Mouse (Mus musculus) E14TG2a.4 (cell line): ENCODE results near the gene Atp2b4.

Experiments
- H3K27me3 ChIP-seq: 2 replicates; pipeline ENCODE4 v1.6.1; 2014; ENCODE audit warnings: low read length, control low read depth; ENCODE audit not compliant: insufficient read depth
- H3K36me3 ChIP-seq: 2 replicates; pipeline ENCODE4 v1.6.1; 2014; ENCODE audit warnings: low read length, control low read depth; ENCODE audit not compliant: insufficient read depth
- H3K4me1 ChIP-seq: replicated peaks from 2 replicates; pipeline ENCODE4 v1.6.1; 2014; ENCODE audit warnings: low read depth, low read length, control low read depth
- H3K4me3 ChIP-seq: replicated peaks from 2 replicates; pipeline ENCODE4 v1.5.1; 2014; ENCODE audit warnings: mild to moderate bottlenecking, low read length
- H3K9me3 ChIP-seq: 2 replicates; pipeline ENCODE4 v1.6.1; 2014; ENCODE audit warnings: low read length, control low read depth
- CTCF ChIP-seq: conservative IDR thresholded peaks from 2 replicates; pipeline ENCODE4 v1.5.1; 2014; ENCODE audit warnings: low read length
- NANOG ChIP-seq: IDR thresholded peaks from 2 replicates; pipeline ENCODE4 v1.6.1; 2014; ENCODE audit warnings: borderline replicate concordance, low read length, mixed read lengths
- POU5F1 ChIP-seq: IDR thresholded peaks from 2 replicates; pipeline ENCODE4 v1.6.1; 2014; ENCODE audit warnings: low read length, borderline replicate concordance

The Atp2b4 gene

GRCm38 (mm10) chr1:133771831-133772399, 28.9 kb downstream of the Atp2b4 start:
- no peak for TF ChIP-seq CTCF
- TF ChIP-seq NANOG, result no peak
- no peak for TF ChIP-seq POU5F1
- Histone ChIP-seq H3K4me3 (no peak overlapping the region), H3K9me3 (no peaks in the 10 kb centered on the region), H3K36me3 (no peaks in the 10 kb centered on the region), H3K27me3 (no peaks in the 10 kb centered on the region), H3K4me1 (peaks cover 21% of the 10 kb centered on the region)

- H3K4me1 ChIP-seq, result peaks cover 42% of the 10 kb centered on the region
- no peaks in the 10 kb centered on the region for H3K36me3 ChIP-seq
- no peak for TF ChIP-seq NANOG
- TF ChIP-seq CTCF, result no peak
- TF ChIP-seq POU5F1, result no peak
- H3K9me3 ChIP-seq, result no peaks in the 10 kb centered on the region
- H3K27me3 ChIP-seq, result 0 out of 2 replicates have a peak, but pooled peaks cover 3% of the 10 kb centered on the region
- H3K4me3 ChIP-seq, result no peak overlapping the region
These were observed 32.8 kb downstream of the Atp2b4 start for GRCm38 (mm10) chr1:133767994-133768393.

GRCm38 (mm10) chr1:133766901-133767529, 33.8 kb downstream of the Atp2b4 start:
- Histone ChIP-seq H3K4me1 (peaks cover 48% of the 10 kb centered on the region), H3K4me3 (no peak overlapping the region), H3K36me3 (no peaks in the 10 kb centered on the region), H3K9me3 (no peaks in the 10 kb centered on the region), H3K27me3 (0 out of 2 replicates have a peak, but pooled peaks cover 3% of the 10 kb centered on the region)
- TF ChIP-seq NANOG (no peak), CTCF (no peak), POU5F1 (no peak)

- H3K9me3 ChIP-seq, result no peaks in the 10 kb centered on the region
- no peak for TF ChIP-seq CTCF
- TF ChIP-seq NANOG, result no peak
- TF ChIP-seq POU5F1, result no peak
- no peak overlapping the region for H3K4me3 ChIP-seq
- H3K36me3 ChIP-seq, result no peaks in the 10 kb centered on the region
- H3K27me3 ChIP-seq, result 0 out of 2 replicates have a peak, but pooled peaks cover 6% of the 10 kb centered on the region
- peaks cover 41% of the 10 kb centered on the region for H3K4me1 ChIP-seq
These were observed 35.5 kb downstream of the Atp2b4 start for GRCm38 (mm10) chr1:133765376-133765775.

- TF ChIP-seq POU5F1 (no peak), CTCF (no peak), NANOG (no peak)
- H3K9me3 ChIP-seq, result no peaks in the 10 kb centered on the region
These were observed 37.9 kb downstream of the Atp2b4 start for GRCm38 (mm10) chr1:133762946-133763422.

GRCm38 (mm10) chr1:133761278-133761677, 39.6 kb downstream of the Atp2b4 start:
- TF ChIP-seq CTCF, result no peak
- TF ChIP-seq NANOG, result no peak
- TF ChIP-seq POU5F1, result no peak
- no peak overlapping the region for H3K4me3 ChIP-seq
- peaks cover 16% of the 10 kb centered on the region; the same call in 1 of the 2 replicates for H3K27me3 ChIP-seq
- no peaks in the 10 kb centered on the region for H3K36me3 ChIP-seq
- peaks cover 25% of the 10 kb centered on the region for H3K4me1 ChIP-seq
- no peaks in the 10 kb centered on the region for H3K9me3 ChIP-seq

More at GRCm38 (mm10) chr1:133762946-133763422, 37.9 kb downstream of the Atp2b4 start:
- H3K4me1 ChIP-seq, result peaks cover 41% of the 10 kb centered on the region
- H3K36me3 ChIP-seq, result no peaks in the 10 kb centered on the region
- H3K4me3 ChIP-seq, result no peak overlapping the region
- H3K27me3 ChIP-seq, result 0 out of 2 replicates have a peak, but pooled peaks cover 6% of the 10 kb centered on the region

- H3K4me3 ChIP-seq, result no peak overlapping the region
- peaks cover 1% of the 10 kb centered on the region for H3K4me1 ChIP-seq
- peaks cover 18% of the 10 kb centered on the region; the same call in 1 of the 2 replicates for H3K27me3 ChIP-seq
- TF ChIP-seq POU5F1 (no peak), CTCF (no peak), NANOG (no peak)
- H3K9me3 ChIP-seq, result no peaks in the 10 kb centered on the region
- H3K36me3 ChIP-seq, result no peaks in the 10 kb centered on the region
These were observed 46.4 kb downstream of the Atp2b4 start for GRCm38 (mm10) chr1:133754317-133754868.

GRCm38 (mm10) chr1:133753325-133753724, 47.5 kb downstream of the Atp2b4 start:
- H3K4me1 ChIP-seq, result peaks cover 6% of the 10 kb centered on the region
- TF ChIP-seq POU5F1, result no peak
- H3K4me3 ChIP-seq, result no peak overlapping the region
- H3K36me3 ChIP-seq, result no peaks in the 10 kb centered on the region
- H3K27me3 ChIP-seq, result peaks cover 18% of the 10 kb centered on the region; the same call in 1 of the 2 replicates
- H3K9me3 ChIP-seq, result no peaks in the 10 kb centered on the region
